Comparison of ENCODE assay signal across 20 mouse cellular contexts in the genomic region with DNA sequence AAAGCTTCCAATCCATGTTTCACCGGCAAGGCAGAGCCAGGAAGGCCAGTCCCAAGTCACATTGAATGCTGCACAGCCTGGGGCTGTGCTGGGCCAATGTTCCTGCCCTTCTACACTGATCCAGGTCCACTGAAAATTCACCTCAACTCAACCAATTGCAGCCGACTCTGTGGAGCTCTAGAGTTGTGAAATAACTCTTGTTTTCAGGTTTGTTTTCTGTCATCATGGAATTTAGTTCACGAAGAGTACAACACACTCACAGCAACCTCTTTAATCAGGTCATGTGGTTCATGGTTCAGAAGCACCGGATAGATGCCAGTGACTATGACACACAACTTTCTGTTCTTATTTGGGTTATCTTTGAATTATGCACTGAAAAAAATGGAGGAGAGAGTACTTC.
DNase-seq lines count a peak whose midpoint lies in the region; ATAC-seq and TF ChIP-seq lines count a peak whose summit lies in the region.
"Had no signal": no experiment of that assay in that cellular context is flagged by ENCODE, and none has a peak within 500 bp of the region (broad histone marks: within the 10 kb centered on the region; RNA-seq: fewer than 3 reads in every experiment).

No protein-coding gene starts in this region.

- H3K9ac ChIP-seq in liver, adult 2 months (ENCODE audit: low read depth, low read length), result no peak overlapping the region
- no peak overlapping the region for H3K9ac ChIP-seq in liver, postnatal 0 days (replicated peaks)
- H3K9ac ChIP-seq in midbrain, embryonic 13.5 days (replicated peaks), result no peak overlapping the region
- H3K9ac ChIP-seq in midbrain, embryonic 16.5 days (ENCODE audit: low read depth, low read length), result no peak overlapping the region
- H3K9ac ChIP-seq in liver, embryonic 11.5 days (ENCODE audit: low read depth, low read length), result no peak overlapping the region
- H3K9ac ChIP-seq: embryonic facial prominence, embryonic 13.5 days; forebrain, embryonic 13.5 days; heart, embryonic 12.5 days had no signal

- no peak for TF ChIP-seq CTCF in liver, adult 2 months (IDR thresholded peaks at IDR 0.05; ENCODE audit: low read depth, low read length)
- no peak for TF ChIP-seq CTCF in liver, postnatal 0 days (IDR thresholded peaks at IDR 0.05; ENCODE audit: low read depth)

- no peak for TF ChIP-seq POLR2A in liver, adult 2 months (IDR thresholded peaks at IDR 0.05; ENCODE audit: extremely low read depth, insufficient read depth, low read length)

- no peak for TF ChIP-seq EP300 in liver, postnatal 0 days (IDR thresholded peaks at IDR 0.05; ENCODE audit: low read depth)

- peak; percentile 14 for DNase-seq in gastrocnemius, postnatal 25 days
- no peak for DNase-seq in gastrocnemius, postnatal 36 days
- peak; percentile 98 for DNase-seq in liver, adult 2 months (ENCODE audit: extremely low read depth, low read depth, low spot score)
- no peak for DNase-seq in liver, postnatal 0 days
- DNase-seq in layer of hippocampus, postnatal 14 days (ENCODE audit: low spot score in 2 of 2), result no peak
- no peak for DNase-seq in liver, embryonic 11.5 days (ENCODE audit: low spot score)
- DNase-seq: adrenal gland, adult 2 months; adrenal gland, postnatal 25 days; cerebellum, adult 18-20 months; cerebellum, adult 9-11 months; cerebellum, postnatal 36 days; gastrocnemius, postnatal 14 days; heart, adult 18-20 months had no signal

- H3K27me3 ChIP-seq in liver, adult 2 months (ENCODE audit: control insufficient read depth, insufficient read depth, low read length), result no peaks in the 10 kb centered on the region
- no peaks in the 10 kb centered on the region for H3K27me3 ChIP-seq in liver, postnatal 0 days (ENCODE audit: insufficient read depth, low read length)
- H3K27me3 ChIP-seq in midbrain, embryonic 13.5 days, result no peaks in the 10 kb centered on the region
- H3K27me3 ChIP-seq in midbrain, embryonic 16.5 days (ENCODE audit: control insufficient read depth, insufficient read depth, low read depth, low read length), result no peaks in the 10 kb centered on the region
- H3K27me3 ChIP-seq in liver, embryonic 11.5 days (replicated peaks; ENCODE audit: control insufficient read depth, insufficient read depth, low read length), result no peaks in the 10 kb centered on the region
- H3K27me3 ChIP-seq: embryonic facial prominence, embryonic 13.5 days; forebrain, embryonic 13.5 days; heart, embryonic 12.5 days had no signal

- H3K9me3 ChIP-seq in liver, postnatal 0 days (ENCODE audit: low read length), result no peaks in the 10 kb centered on the region
- no peaks in the 10 kb centered on the region for H3K9me3 ChIP-seq in midbrain, embryonic 13.5 days
- H3K9me3 ChIP-seq in midbrain, embryonic 16.5 days (replicated peaks; ENCODE audit: control insufficient read depth, low read length, poor library complexity, severe bottlenecking), result no peaks in the 10 kb centered on the region
- no peaks in the 10 kb centered on the region for H3K9me3 ChIP-seq in liver, embryonic 11.5 days (ENCODE audit: control insufficient read depth, low read length)
- H3K9me3 ChIP-seq: embryonic facial prominence, embryonic 13.5 days; forebrain, embryonic 13.5 days; heart, embryonic 12.5 days had no signal

- no peak overlapping the region for H3K27ac ChIP-seq in liver, adult 2 months (replicated peaks; ENCODE audit: insufficient read depth, low read depth, low read length)
- no peak overlapping the region for H3K27ac ChIP-seq in liver, postnatal 0 days (ENCODE audit: low read depth)
- H3K27ac ChIP-seq in midbrain, embryonic 13.5 days, result peak overlapping the region; percentile 55
- peak overlapping the region; percentile 20; the same call in 1 of the 2 replicates for H3K27ac ChIP-seq in midbrain, embryonic 16.5 days (ENCODE audit: low read length)
- H3K27ac ChIP-seq in liver, embryonic 11.5 days (ENCODE audit: low read depth, low read length), result no peak overlapping the region
- H3K27ac ChIP-seq: embryonic facial prominence, embryonic 13.5 days had no signal

- no peak for ATAC-seq in liver, postnatal 0 days
- no peak for ATAC-seq in midbrain, embryonic 13.5 days
- ATAC-seq in midbrain, embryonic 16.5 days, result no peak
- no peak for ATAC-seq in liver, embryonic 11.5 days (replicated peaks; ENCODE audit: low FRiP score)
- ATAC-seq: forebrain, embryonic 13.5 days; hindbrain, embryonic 16.5 days; inflammation-experienced regulatory T-cells, adult 6 months had no signal

- intact Hi-C loops in gastrocnemius, postnatal 36 days (cut with DNase I), result no loop called here

- H3K4me1 ChIP-seq in liver, adult 2 months (ENCODE audit: control insufficient read depth, insufficient read depth, low read length), result no peaks in the 10 kb centered on the region
- no peaks in the 10 kb centered on the region for H3K4me1 ChIP-seq in liver, postnatal 0 days (ENCODE audit: insufficient read depth)
- H3K4me1 ChIP-seq in midbrain, embryonic 13.5 days (replicated peaks), result peaks cover 39% of the 10 kb centered on the region
- peaks cover 23% of the 10 kb centered on the region for H3K4me1 ChIP-seq in midbrain, embryonic 16.5 days (ENCODE audit: control insufficient read depth, insufficient read depth, low read length)
- no peaks in the 10 kb centered on the region for H3K4me1 ChIP-seq in liver, embryonic 11.5 days (replicated peaks; ENCODE audit: control insufficient read depth, insufficient read depth, low read length)
- H3K4me1 ChIP-seq: heart, embryonic 12.5 days had no signal

- no peak overlapping the region for H3K4me2 ChIP-seq in liver, postnatal 0 days (ENCODE audit: low read depth, low read length)
- H3K4me2 ChIP-seq in midbrain, embryonic 13.5 days (replicated peaks), result no peak overlapping the region
- no peak overlapping the region for H3K4me2 ChIP-seq in midbrain, embryonic 16.5 days (ENCODE audit: low read length)
- no peak overlapping the region for H3K4me2 ChIP-seq in liver, embryonic 11.5 days
- H3K4me2 ChIP-seq: embryonic facial prominence, embryonic 13.5 days; forebrain, embryonic 13.5 days; heart, embryonic 12.5 days had no signal

- H3K79me2 ChIP-seq in liver, adult 2 months (ENCODE audit: control insufficient read depth, insufficient read depth, low read length), result no peaks in the 10 kb centered on the region

- WGBS in liver, adult 2 months, result 37% methylated on average over 4 of the region's 4 CpGs
- WGBS in liver, postnatal 0 days (ENCODE audit: insufficient replicate concordance), result 65% methylated on average over 4 of the region's 4 CpGs
- WGBS in midbrain, embryonic 13.5 days, result 81% methylated on average over 4 of the region's 4 CpGs
- WGBS in midbrain, embryonic 16.5 days, result 74% methylated on average over 4 of the region's 4 CpGs
- WGBS in liver, embryonic 11.5 days, result 74% methylated on average over 4 of the region's 4 CpGs

- no peak overlapping the region for H3K4me3 ChIP-seq in liver, adult 2 months (ENCODE audit: insufficient read depth, low read depth, low read length)
- H3K4me3 ChIP-seq in liver, postnatal 0 days (ENCODE audit: low read depth, low read length), result no peak overlapping the region
- no peak overlapping the region for H3K4me3 ChIP-seq in midbrain, embryonic 13.5 days (replicated peaks)
- no peak overlapping the region for H3K4me3 ChIP-seq in midbrain, embryonic 16.5 days (ENCODE audit: low read depth, low read length)
- H3K4me3 ChIP-seq in liver, embryonic 11.5 days (ENCODE audit: low read depth, low read length), result no peak overlapping the region
- H3K4me3 ChIP-seq: embryonic facial prominence, embryonic 13.5 days; forebrain, embryonic 13.5 days; heart, embryonic 12.5 days had no signal

- no peaks in the 10 kb centered on the region for H3K36me3 ChIP-seq in liver, adult 2 months (ENCODE audit: control insufficient read depth, insufficient read depth, low read length)
- no peaks in the 10 kb centered on the region for H3K36me3 ChIP-seq in liver, postnatal 0 days (replicated peaks; ENCODE audit: insufficient read depth, low read length)
- peaks cover 47% of the 10 kb centered on the region for H3K36me3 ChIP-seq in midbrain, embryonic 13.5 days
- peaks cover 13% of the 10 kb centered on the region for H3K36me3 ChIP-seq in midbrain, embryonic 16.5 days (ENCODE audit: control insufficient read depth, insufficient read depth, low read length)
- no peaks in the 10 kb centered on the region for H3K36me3 ChIP-seq in liver, embryonic 11.5 days (ENCODE audit: control insufficient read depth, insufficient read depth, low read length)
- H3K36me3 ChIP-seq: embryonic facial prominence, embryonic 13.5 days; heart, embryonic 12.5 days had no signal

Comparison
In these comparisons a context has a peak if more than half of its experiments do, and no peak if none do; other contexts are left out.
1. DNase-seq: peak in gastrocnemius, postnatal 25 days (single experiment) and liver, adult 2 months (single experiment); none in gastrocnemius, postnatal 36 days (0 of 2), liver, postnatal 0 days (single experiment), layer of hippocampus, postnatal 14 days (0 of 2) and liver, embryonic 11.5 days (single experiment).
2. H3K27ac ChIP-seq: peak in midbrain, embryonic 13.5 days (single experiment) and midbrain, embryonic 16.5 days (single experiment); none in liver, adult 2 months (single experiment), liver, postnatal 0 days (single experiment) and liver, embryonic 11.5 days (single experiment).